Mouse (Mus musculus) limb, embryonic 15.5 days (tissue): ENCODE measurements at regions not wholly inside any gene's neighbourhood (a gene's known extent, or its start where the extent isn't known, plus 50 kb on each side); places are given as distances from the start of the nearest gene placed in this dataset.

Experiments used
- ATAC-seq: fragments of 200-750 bp; cut with Nextera tagmentation; 2 replicates; pipeline ENCODE4 v1.8.0; 2017; ENCODE audit warnings: low read depth, moderate TSS enrichment; ENCODE audit not compliant: insufficient number of reproducible peaks, low FRiP score, low TSS enrichment
- H3K27ac ChIP-seq: fragments of 300-500 bp; sonication (generic); 2 replicates; pipeline ENCODE4 v1.5.1; 2015; ENCODE audit warnings: moderate library complexity, mild to moderate bottlenecking, inconsistent platforms
- H3K27me3 ChIP-seq: fragments of 300-500 bp; sonication (generic); 2 replicates; pipeline ENCODE4 v1.6.1; 2015; ENCODE audit warnings: inconsistent platforms
- H3K36me3 ChIP-seq: fragments of 300-500 bp; sonication (generic); 2 replicates; pipeline ENCODE4 v1.6.1; 2015; ENCODE audit warnings: inconsistent platforms
- H3K4me1 ChIP-seq: fragments of 300-500 bp; sonication (generic); 2 replicates; pipeline ENCODE4 v1.6.1; 2015; ENCODE audit warnings: inconsistent platforms
- H3K4me2 ChIP-seq: fragments of 300-500 bp; sonication (generic); 2 replicates; pipeline ENCODE4 v1.6.1; 2015; ENCODE audit warnings: mild to moderate bottlenecking, inconsistent platforms
- H3K4me3 ChIP-seq: fragments of 300-500 bp; sonication (generic); 2 replicates; pipeline ENCODE4 v1.5.1; 2015; ENCODE audit warnings: mild to moderate bottlenecking, inconsistent platforms
- H3K9ac ChIP-seq: fragments of 300-500 bp; sonication (generic); 2 replicates; pipeline ENCODE4 v1.6.1; 2015; ENCODE audit warnings: inconsistent platforms
- H3K9me3 ChIP-seq: fragments of 300-500 bp; sonication (generic); 2 replicates; pipeline ENCODE4 v1.6.1; 2016; ENCODE audit warnings: inconsistent platforms
- WGBS: fragments of 180-500 bp; shearing (Covaris S2); methylation state at CpG from one replicate; pipeline ENCODE4 v1.1.7; 2015; 5-methylcytosine and 5-hydroxymethylcytosine counted together

- ATAC-seq = no peak
- Histone ChIP-seq H3K9me3 (no peaks in the 10 kb centered on the region), H3K4me2 (no peak overlapping the region), H3K4me1 (no peaks in the 10 kb centered on the region), H3K4me3 (no peak overlapping the region), H3K27ac (no peak overlapping the region), H3K36me3 (no peaks in the 10 kb centered on the region), H3K27me3 (no peaks in the 10 kb centered on the region), H3K9ac (no peak overlapping the region)
- 61% methylated on average over 2 of the region's 2 CpGs for WGBS
Measured at GRCm38 (mm10) chr4:30776816-30777442, 1187.0 kb upstream of the Map3k7 start.

- Histone ChIP-seq H3K9me3 (no peaks in the 10 kb centered on the region), H3K27ac (no peak overlapping the region), H3K9ac (no peak overlapping the region), H3K27me3 (no peaks in the 10 kb centered on the region), H3K4me2 (no peak overlapping the region), H3K4me3 (no peak overlapping the region), H3K36me3 (no peaks in the 10 kb centered on the region), H3K4me1 (no peaks in the 10 kb centered on the region)
- ATAC-seq = no peak
- 62% methylated on average over 2 of the region's 2 CpGs for WGBS
Measured at GRCm38 (mm10) chr4:30781649-30782048, 1182.2 kb upstream of the Map3k7 start.

GRCm38 (mm10) chr4:30789976-30790657 lies 1173.8 kb upstream of the Map3k7 start:
- H3K36me3 ChIP-seq = no peaks in the 10 kb centered on the region
- H3K9ac ChIP-seq = no peak overlapping the region
- no peaks in the 10 kb centered on the region for H3K4me1 ChIP-seq
- no peak overlapping the region for H3K27ac ChIP-seq
- WGBS = 16% methylated on average over 5 of the region's 5 CpGs
- no peak overlapping the region for H3K4me3 ChIP-seq
- ATAC-seq = no peak
- no peak overlapping the region for H3K4me2 ChIP-seq
- no peaks in the 10 kb centered on the region for H3K9me3 ChIP-seq
- H3K27me3 ChIP-seq = no peaks in the 10 kb centered on the region

- H3K4me3 ChIP-seq = no peak overlapping the region
- H3K4me1 ChIP-seq = no peaks in the 10 kb centered on the region
- H3K9me3 ChIP-seq = no peaks in the 10 kb centered on the region
- ATAC-seq = no peak
- no peak overlapping the region for H3K4me2 ChIP-seq
- H3K36me3 ChIP-seq = no peaks in the 10 kb centered on the region
- no peak overlapping the region for H3K9ac ChIP-seq
- H3K27ac ChIP-seq = no peak overlapping the region
- no peaks in the 10 kb centered on the region for H3K27me3 ChIP-seq
Measured at GRCm38 (mm10) chr4:30809798-30810197, 1154.1 kb upstream of the Map3k7 start.

- Histone ChIP-seq H3K4me1 (no peaks in the 10 kb centered on the region), H3K4me3 (no peak overlapping the region), H3K9ac (no peak overlapping the region), H3K9me3 (no peaks in the 10 kb centered on the region), H3K36me3 (no peaks in the 10 kb centered on the region), H3K27ac (no peak overlapping the region), H3K4me2 (no peak overlapping the region), H3K27me3 (no peaks in the 10 kb centered on the region)
- no peak for ATAC-seq
- WGBS = 51% methylated on average over 5 of the region's 5 CpGs
Measured at GRCm38 (mm10) chr4:30855361-30856056, 1108.4 kb upstream of the Map3k7 start.

GRCm38 (mm10) chr4:30904966-30905365 lies 1058.9 kb upstream of the Map3k7 start:
- no peak for ATAC-seq

GRCm38 (mm10) chr4:30922944-30923343 lies 1041.0 kb upstream of the Map3k7 start:
- Histone ChIP-seq H3K27ac (no peak overlapping the region), H3K4me1 (no peaks in the 10 kb centered on the region), H3K4me3 (no peak overlapping the region), H3K36me3 (no peaks in the 10 kb centered on the region), H3K9ac (no peak overlapping the region), H3K27me3 (no peaks in the 10 kb centered on the region), H3K4me2 (no peak overlapping the region), H3K9me3 (no peaks in the 10 kb centered on the region)
- ATAC-seq = no peak
- WGBS = 78% methylated on average over 4 of the region's 4 CpGs

More at GRCm38 (mm10) chr4:30904966-30905365, 1058.9 kb upstream of the Map3k7 start:
- WGBS = 71% methylated on average over 2 of the region's 2 CpGs
- H3K27me3 ChIP-seq = no peaks in the 10 kb centered on the region
- H3K4me1 ChIP-seq = no peaks in the 10 kb centered on the region
- no peak overlapping the region for H3K4me2 ChIP-seq
- no peaks in the 10 kb centered on the region for H3K36me3 ChIP-seq
- no peak overlapping the region for H3K4me3 ChIP-seq
- H3K27ac ChIP-seq = no peak overlapping the region
- H3K9me3 ChIP-seq = no peaks in the 10 kb centered on the region
- H3K9ac ChIP-seq = no peak overlapping the region

GRCm38 (mm10) chr4:30932358-30932757 lies 1031.5 kb upstream of the Map3k7 start:
- ATAC-seq = no peak
- Histone ChIP-seq H3K9me3 (no peaks in the 10 kb centered on the region), H3K36me3 (no peaks in the 10 kb centered on the region), H3K9ac (no peak overlapping the region), H3K27me3 (no peaks in the 10 kb centered on the region), H3K4me2 (no peak overlapping the region), H3K4me3 (no peak overlapping the region), H3K27ac (no peak overlapping the region), H3K4me1 (no peaks in the 10 kb centered on the region)
- 41% methylated on average over 3 of the region's 3 CpGs for WGBS

- no peaks in the 10 kb centered on the region for H3K4me1 ChIP-seq
- ATAC-seq = no peak
- H3K27me3 ChIP-seq = no peaks in the 10 kb centered on the region
- H3K4me2 ChIP-seq = no peak overlapping the region
- H3K27ac ChIP-seq = no peak overlapping the region
- WGBS = 82% methylated on average over 5 of the region's 5 CpGs
- H3K36me3 ChIP-seq = no peaks in the 10 kb centered on the region
- H3K9ac ChIP-seq = no peak overlapping the region
- H3K4me3 ChIP-seq = no peak overlapping the region
- no peaks in the 10 kb centered on the region for H3K9me3 ChIP-seq
Measured at GRCm38 (mm10) chr4:30933030-30933987, 1030.6 kb upstream of the Map3k7 start.

GRCm38 (mm10) chr4:30983611-30984010 lies 980.3 kb upstream of the Map3k7 start:
- H3K36me3 ChIP-seq = no peaks in the 10 kb centered on the region
- no peaks in the 10 kb centered on the region for H3K4me1 ChIP-seq
- no peak overlapping the region for H3K4me3 ChIP-seq
- H3K27ac ChIP-seq = no peak overlapping the region
- no peak overlapping the region for H3K4me2 ChIP-seq
- no peak for ATAC-seq
- H3K27me3 ChIP-seq = no peaks in the 10 kb centered on the region
- 69% methylated on average over 4 of the region's 4 CpGs for WGBS
- no peaks in the 10 kb centered on the region for H3K9me3 ChIP-seq
- no peak overlapping the region for H3K9ac ChIP-seq

GRCm38 (mm10) chr4:31012006-31012405 lies 951.9 kb upstream of the Map3k7 start:
- no peaks in the 10 kb centered on the region for H3K4me1 ChIP-seq
- no peaks in the 10 kb centered on the region for H3K36me3 ChIP-seq
- no peak overlapping the region for H3K9ac ChIP-seq
- H3K27me3 ChIP-seq = no peaks in the 10 kb centered on the region
- no peak overlapping the region for H3K27ac ChIP-seq
- no peak overlapping the region for H3K4me2 ChIP-seq
- no peaks in the 10 kb centered on the region for H3K9me3 ChIP-seq
- no peak overlapping the region for H3K4me3 ChIP-seq
- no peak for ATAC-seq
